Comparison of ENCODE assay signal across 11 mouse cellular contexts in the genomic region with DNA sequence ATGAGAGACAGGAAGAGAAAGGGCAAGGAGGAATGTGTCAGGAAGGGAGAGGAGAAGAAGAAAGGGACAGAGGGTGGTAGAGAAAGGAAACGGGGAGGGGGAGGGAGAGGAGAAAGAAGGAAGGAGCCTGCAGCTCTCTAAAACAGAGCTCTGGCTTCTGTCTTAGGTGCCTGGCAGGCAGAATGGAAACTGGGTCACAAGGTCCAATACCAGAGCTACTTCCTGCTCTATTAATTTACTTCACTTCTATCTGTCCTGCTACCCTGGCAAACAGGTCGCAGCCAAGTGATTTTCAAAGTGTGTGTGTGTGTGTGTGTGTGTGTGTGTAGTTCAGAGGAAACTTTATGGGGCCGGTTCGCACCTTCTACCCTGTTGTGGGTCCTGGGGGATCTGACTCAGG.
DNase-seq lines count a peak whose midpoint lies in the region; ATAC-seq and TF ChIP-seq lines count a peak whose summit lies in the region.
"Had no signal": no experiment of that assay in that cellular context is flagged by ENCODE, and none has a peak within 500 bp of the region (broad histone marks: within the 10 kb centered on the region; RNA-seq: fewer than 3 reads in every experiment).

No protein-coding gene starts in this region.

- no peaks in the 10 kb centered on the region for H3K4me1 ChIP-seq in lung, postnatal 0 days (ENCODE audit: insufficient read depth, low read depth, low read length)
- H3K4me1 ChIP-seq in stomach, embryonic 15.5 days, result 0 out of 2 replicates have a peak, but pooled peaks cover 7% of the 10 kb centered on the region

- no peak for TF ChIP-seq EP300 in lung, postnatal 0 days (IDR thresholded peaks at IDR 0.05)

- intact Hi-C loops in heart, postnatal 10 days (cut with DNase I), result no loop called here
- intact Hi-C loops in left cerebral cortex, postnatal 14 days (cut with DNase I), result no loop called here

- no peak overlapping the region for H3K4me3 ChIP-seq in lung, postnatal 0 days (ENCODE audit: low read depth, low read length)
- no peak overlapping the region for H3K4me3 ChIP-seq in stomach, embryonic 15.5 days (replicated peaks)
- H3K4me3 ChIP-seq: layer of hippocampus, adult 2 months had no signal

- H3K9ac ChIP-seq in lung, postnatal 0 days (replicated peaks; ENCODE audit: low read depth), result no peak overlapping the region
- H3K9ac ChIP-seq in stomach, embryonic 15.5 days, result no peak overlapping the region

- H3K36me3 ChIP-seq in lung, postnatal 0 days (ENCODE audit: insufficient read depth, low read length), result no peaks in the 10 kb centered on the region; the same call in 1 of the 2 replicates
- 0 out of 2 replicates have a peak, but pooled peaks cover under 1% of the 10 kb centered on the region for H3K36me3 ChIP-seq in stomach, embryonic 15.5 days

- DNase-seq in lung, postnatal 10 days, result peak; percentile 57
- no peak for DNase-seq in lung, postnatal 0 days (ENCODE audit: low spot score)
- peak; percentile 57 to 63 for DNase-seq in heart, postnatal 10 days
- DNase-seq in adrenal gland, adult (ENCODE audit: inconsistent age in 2 of 2, low spot score in 1 of 2), result no peak
- no peak for DNase-seq in left cerebral cortex, postnatal 14 days (ENCODE audit: low spot score in 2 of 2)
- DNase-seq: adrenal gland, postnatal 14 days; cerebellum, adult 18-20 months had no signal

- H3K27me3 ChIP-seq in lung, postnatal 0 days (replicated peaks; ENCODE audit: insufficient read depth, low read length), result no peaks in the 10 kb centered on the region
- no peaks in the 10 kb centered on the region for H3K27me3 ChIP-seq in stomach, embryonic 15.5 days (replicated peaks)

- no peak for TF ChIP-seq CTCF in lung, postnatal 0 days (IDR thresholded peaks at IDR 0.05)

- no peaks in the 10 kb centered on the region for H3K9me3 ChIP-seq in lung, postnatal 0 days (ENCODE audit: low read length)
- H3K9me3 ChIP-seq in stomach, embryonic 15.5 days, result no peaks in the 10 kb centered on the region

- ATAC-seq in lung, postnatal 0 days, result no peak
- ATAC-seq in common myeloid progenitor, adult 5-6 weeks (replicated peaks; ENCODE audit: low read depth, poor library complexity, severe bottlenecking), result peak; percentile 17; the same call in 1 of the 2 replicates
- ATAC-seq in stomach, embryonic 15.5 days (ENCODE audit: insufficient read depth, low FRiP score, low read depth), result peak; percentile 14; the same call in 1 of the 2 replicates
- ATAC-seq: hindbrain, embryonic 16.5 days had no signal

- 57% methylated on average over 4 of the region's 4 CpGs for WGBS in lung, postnatal 0 days
- 36% methylated on average over 4 of the region's 4 CpGs for WGBS in stomach, embryonic 15.5 days

- no peak overlapping the region for H3K4me2 ChIP-seq in lung, postnatal 0 days (replicated peaks; ENCODE audit: low read depth, low read length)
- H3K4me2 ChIP-seq in stomach, embryonic 15.5 days, result no peak overlapping the region

- H3K27ac ChIP-seq in lung, postnatal 0 days (ENCODE audit: low read length), result no peak overlapping the region
- H3K27ac ChIP-seq in stomach, embryonic 15.5 days, result no peak overlapping the region
- H3K27ac ChIP-seq: layer of hippocampus, adult 2 months had no signal

Comparison
In these comparisons a context has a peak if more than half of its experiments do, and no peak if none do; other contexts are left out.
1. DNase-seq: peak in lung, postnatal 10 days (single experiment) and heart, postnatal 10 days (2 of 2); none in lung, postnatal 0 days (single experiment), adrenal gland, adult (0 of 2) and left cerebral cortex, postnatal 14 days (0 of 2).